Mouse (Mus musculus): ENCODE data around the gene Raf1.

The Raf1 gene

GRCm38 (mm10) chr6:115676452-115677128 is at the start of gene Raf1:
TSS of gene Raf1 (minus strand) at chr6:115676635.
- DNase-seq (ENCODE audit: low read depth, low spot score): peak; percentile 95

DNA sequence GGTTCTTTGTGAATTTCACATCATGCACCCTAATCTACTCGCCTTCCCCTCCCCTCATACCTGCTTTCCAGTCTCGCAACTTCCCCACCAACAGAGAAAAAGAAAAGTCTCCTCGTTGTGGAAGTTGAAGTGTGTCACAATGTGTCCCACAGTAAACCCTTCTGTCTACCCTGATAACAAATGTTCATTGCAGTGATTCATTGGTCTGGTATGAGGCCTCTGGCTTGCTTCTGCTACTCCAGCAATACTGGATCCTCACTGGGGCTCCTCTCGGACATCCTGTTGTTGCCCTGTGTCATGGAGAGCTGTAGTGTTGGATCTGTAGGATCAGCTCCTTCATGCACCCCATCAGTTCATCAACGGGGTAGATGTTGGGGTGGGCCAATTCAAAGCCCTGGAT is 45.8 kb upstream of the Raf1 start:
- DNase-seq (ENCODE audit: low read depth, low spot score): no peak

GRCm38 (mm10) chr6:115717715-115718558 is 41.5 kb upstream of the Raf1 start:
- DNase-seq (ENCODE audit: low read depth, low spot score): peak; percentile 30

DNA sequence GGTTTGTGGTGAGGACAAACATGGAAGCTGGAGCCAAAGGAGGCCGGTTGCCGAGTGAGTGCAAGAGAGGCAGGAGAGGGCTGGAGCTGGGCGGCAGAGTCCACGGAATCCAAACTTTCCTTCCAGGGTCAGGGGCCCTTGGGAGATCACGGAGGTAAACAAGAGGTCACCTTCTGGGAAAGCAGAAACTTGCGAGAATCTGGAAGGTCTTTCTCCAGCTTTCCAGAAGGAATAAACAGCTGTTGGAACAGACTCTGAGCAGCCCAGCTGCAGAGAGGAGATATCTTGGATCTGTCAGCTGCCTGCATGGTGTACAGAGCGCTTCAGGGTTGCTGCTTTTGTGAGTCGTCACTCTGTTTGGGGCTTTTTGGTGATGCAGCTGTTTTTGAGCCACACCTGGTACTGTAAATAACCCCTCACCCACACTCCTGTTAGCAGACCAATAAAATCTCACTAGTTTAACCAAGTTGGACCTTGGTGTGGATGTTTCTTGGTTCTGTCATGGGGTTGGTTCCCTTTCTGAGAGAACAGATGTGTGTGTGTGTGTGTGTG is 40.7 kb upstream of the Raf1 start:
- DNase-seq (ENCODE audit: low read depth, low spot score): no peak

- no peak for DNase-seq (ENCODE audit: low read depth, low spot score)
Observed at GRCm38 (mm10) chr6:115711261-115711660, 34.8 kb upstream of the Raf1 start.

GRCm38 (mm10) chr6:115702901-115703300 is 26.5 kb upstream of the Raf1 start:
- no peak for DNase-seq (ENCODE audit: low read depth, low spot score)

GRCm38 (mm10) chr6:115701302-115701701 is 24.9 kb upstream of the Raf1 start:
- DNase-seq (ENCODE audit: low read depth, low spot score): no peak

DNA sequence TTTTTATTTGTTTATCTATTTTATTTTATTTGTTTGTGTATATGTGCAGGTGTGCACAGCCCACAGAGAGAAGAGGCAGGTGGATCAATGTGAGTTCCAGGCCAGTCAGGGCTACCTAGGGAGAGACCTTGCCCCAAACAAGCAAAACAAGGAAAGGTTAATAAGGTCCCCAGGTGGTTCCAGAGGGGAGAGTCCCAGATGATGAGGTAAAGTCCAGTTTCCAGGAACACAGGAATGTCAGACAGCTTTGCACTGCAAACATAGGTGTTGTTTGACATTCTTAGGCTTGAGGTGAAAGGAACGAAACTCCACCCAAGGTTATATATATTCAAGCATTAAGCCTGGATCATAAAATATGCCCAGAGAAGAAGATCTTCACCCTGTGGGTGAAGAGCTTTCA is 24.3 kb upstream of the Raf1 start:
- DNase-seq (ENCODE audit: low read depth, low spot score): no peak

- no peak for DNase-seq (ENCODE audit: low read depth, low spot score)
Observed at GRCm38 (mm10) chr6:115698699-115699098, 22.3 kb upstream of the Raf1 start.

DNA sequence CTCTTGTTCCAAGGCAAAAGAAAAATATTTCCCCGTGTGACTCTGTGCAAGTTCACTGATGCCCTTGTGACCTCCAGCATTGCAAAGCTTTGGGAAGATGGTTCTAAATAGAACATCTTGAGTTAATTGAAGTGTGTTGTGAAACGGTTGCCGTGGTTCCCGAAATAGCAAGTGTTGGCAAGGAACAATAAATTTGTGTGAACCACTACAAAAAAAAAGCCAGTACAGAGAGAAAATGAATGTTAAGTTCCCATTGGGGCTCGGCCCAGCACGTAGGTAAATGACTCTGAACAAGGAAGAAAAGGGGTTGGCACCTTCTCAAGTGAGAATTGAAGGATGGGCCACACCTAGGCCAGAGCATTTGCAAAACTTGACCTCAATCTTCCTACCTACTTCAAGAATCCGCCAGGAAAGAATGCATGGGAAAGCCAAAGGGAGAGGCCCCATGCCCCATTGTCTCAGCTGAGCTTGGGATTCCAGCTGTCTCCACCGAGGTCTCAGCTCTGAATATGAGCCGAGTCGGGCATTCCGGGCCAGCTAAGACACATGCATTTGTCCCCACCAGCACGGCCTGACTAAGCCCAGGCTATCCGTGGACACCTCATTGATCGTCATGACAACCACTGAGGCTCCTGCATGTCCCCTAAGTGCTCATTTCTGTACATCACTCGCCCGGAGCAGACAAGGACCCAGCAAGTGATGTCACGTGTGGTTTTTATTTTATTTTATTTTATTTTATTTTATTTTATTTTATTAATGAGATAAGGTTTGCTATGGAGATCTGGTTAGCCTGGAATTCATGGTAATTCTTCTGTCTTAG is 21.5 kb upstream of the Raf1 start:
- no peak for DNase-seq (ENCODE audit: low read depth, low spot score)

GRCm38 (mm10) chr6:115696707-115697215 is 20.3 kb upstream of the Raf1 start:
- no peak for DNase-seq (ENCODE audit: low read depth, low spot score)

DNA sequence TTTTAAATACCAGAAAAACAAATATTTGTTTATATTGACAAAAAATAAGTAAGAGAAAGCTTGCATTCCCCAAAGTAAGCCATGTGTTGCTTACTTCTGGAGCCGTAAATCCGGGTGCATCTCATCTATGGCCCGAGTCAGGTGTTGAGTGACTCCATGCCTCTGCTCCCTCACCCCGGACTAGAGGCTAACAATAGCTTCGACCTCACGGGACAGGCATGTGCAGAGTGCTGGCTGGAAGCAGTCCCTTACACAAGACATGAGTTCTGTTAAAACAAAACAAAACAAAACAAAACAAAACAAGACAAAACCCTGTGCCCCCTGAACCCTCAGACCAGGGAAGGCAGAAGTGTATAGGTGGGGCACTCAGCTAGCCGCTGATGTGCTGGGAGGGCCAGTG is 18.7 kb upstream of the Raf1 start:
- no peak for DNase-seq (ENCODE audit: low read depth, low spot score)

GRCm38 (mm10) chr6:115694441-115694842 is 18.0 kb upstream of the Raf1 start:
- no peak for DNase-seq (ENCODE audit: low read depth, low spot score)

DNA sequence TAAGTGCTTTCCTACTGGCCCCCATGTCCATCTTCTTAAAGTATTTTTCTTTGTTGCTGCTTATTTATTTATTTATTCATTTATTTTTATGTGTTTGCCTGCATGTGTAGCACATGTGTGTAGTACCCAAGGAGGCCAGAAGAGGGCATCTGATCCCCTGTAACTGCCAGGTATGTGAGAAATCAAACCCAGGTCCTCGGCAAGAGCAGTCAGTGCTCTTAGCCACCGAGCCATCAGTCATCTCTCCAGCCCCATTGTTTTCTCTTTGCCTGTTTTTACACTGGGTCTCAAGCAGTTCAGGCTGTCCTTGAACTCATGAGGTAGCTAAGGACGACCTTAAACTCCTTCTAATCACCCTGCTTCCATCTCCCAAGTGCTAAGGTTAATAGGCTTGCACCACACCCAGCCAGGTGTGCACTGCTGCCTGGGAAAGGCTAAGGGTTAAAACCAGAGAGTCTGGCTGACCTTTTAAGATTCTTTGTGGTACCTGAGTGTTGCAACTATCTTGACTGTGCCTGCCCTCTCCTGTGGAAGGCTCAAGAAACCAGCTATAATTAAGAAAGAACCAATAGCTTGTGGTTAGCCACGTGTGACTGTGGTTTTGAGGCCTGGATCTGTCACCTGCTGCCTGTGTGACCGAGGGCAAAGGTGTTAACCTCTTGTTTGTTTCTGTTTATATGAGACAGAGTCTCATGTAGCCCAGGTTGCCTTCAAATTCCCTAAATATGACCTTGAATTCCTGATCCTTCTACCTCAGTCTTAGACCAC is 16.7 kb upstream of the Raf1 start:
- no peak for DNase-seq (ENCODE audit: low read depth, low spot score)

GRCm38 (mm10) chr6:115692163-115692950 is 15.9 kb upstream of the Raf1 start:
- no peak for DNase-seq (ENCODE audit: low read depth, low spot score)

GRCm38 (mm10) chr6:115690105-115690504 is 13.7 kb upstream of the Raf1 start:
- DNase-seq (ENCODE audit: low read depth, low spot score): no peak

GRCm38 (mm10) chr6:115688589-115688988 is 12.2 kb upstream of the Raf1 start:
- DNase-seq (ENCODE audit: low read depth, low spot score): no peak

- no peak for DNase-seq (ENCODE audit: low read depth, low spot score)
Observed at GRCm38 (mm10) chr6:115687753-115688152, 11.3 kb upstream of the Raf1 start.

DNA sequence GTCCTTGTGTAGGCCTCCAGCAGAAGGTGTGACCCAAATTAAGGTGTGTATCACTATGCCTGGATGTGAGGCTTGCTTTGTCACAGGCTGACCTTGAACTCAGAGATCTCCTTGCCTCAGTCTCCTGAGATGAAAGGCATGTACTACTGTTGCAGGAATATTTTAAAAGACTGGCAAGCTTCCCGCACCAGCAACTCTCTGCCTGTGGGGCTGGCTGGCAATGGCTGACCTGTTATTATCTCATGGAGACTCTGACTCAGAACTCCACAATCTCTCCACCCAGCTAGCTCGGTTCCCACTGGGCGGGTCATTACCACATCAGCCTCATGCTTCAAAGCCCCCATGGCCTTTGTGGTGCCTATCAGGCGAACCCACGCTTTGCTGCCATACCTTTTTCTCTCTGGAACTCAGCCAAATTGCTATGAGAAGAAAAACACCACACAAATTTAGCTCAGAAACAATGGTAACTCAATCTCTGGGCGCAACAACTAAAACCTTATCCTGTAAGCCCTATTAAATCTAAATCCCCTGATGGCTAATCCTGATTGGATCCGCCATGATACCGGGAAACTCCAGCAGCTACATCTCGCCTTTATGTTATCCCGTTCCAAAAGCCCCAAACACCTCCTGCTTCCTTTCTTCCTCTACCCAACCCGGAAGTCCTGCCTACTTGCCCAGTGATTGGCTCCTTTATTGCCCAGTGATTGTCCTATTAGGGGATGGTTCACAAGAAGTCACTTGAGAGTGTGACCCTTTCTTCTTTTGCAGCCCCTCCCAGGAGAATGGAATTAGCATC is 8.6 kb upstream of the Raf1 start:
- no peak for DNase-seq (ENCODE audit: low read depth, low spot score)

Data from brain, embryonic 18.5 days (tissue).